In the genomic region with DNA sequence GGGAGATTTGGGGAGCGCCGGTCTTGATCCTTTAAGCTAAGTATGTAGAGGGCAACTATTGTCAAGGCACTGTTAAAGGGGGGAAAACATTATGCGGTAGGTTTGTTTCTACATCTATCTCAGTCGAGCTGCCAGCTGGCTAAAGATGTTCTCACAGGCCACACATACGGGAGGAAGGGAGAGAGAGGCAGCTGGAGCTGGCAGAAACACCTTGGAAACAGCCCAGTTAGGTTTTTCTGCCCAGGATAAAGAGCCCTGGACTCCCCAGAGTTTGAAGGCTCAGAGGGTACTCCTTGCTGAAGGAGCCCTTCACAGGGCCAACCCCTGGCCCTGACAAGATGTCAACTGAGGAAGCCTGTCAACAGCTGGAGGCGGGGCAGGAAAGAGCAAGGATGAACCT, we compare ENCODE assay signal across 20 mouse cellular contexts.
DNase-seq lines count a peak whose midpoint lies in the region; ATAC-seq and TF ChIP-seq lines count a peak whose summit lies in the region.
"Had no signal": no experiment of that assay in that cellular context is flagged by ENCODE, and none has a peak within 500 bp of the region (broad histone marks: within the 10 kb centered on the region; RNA-seq: fewer than 3 reads in every experiment).

No protein-coding gene starts in this region.

- no peak overlapping the region for H3K9ac ChIP-seq in forebrain, embryonic 14.5 days (ENCODE audit: low read length)
- H3K9ac ChIP-seq in heart, postnatal 0 days (replicated peaks; ENCODE audit: low read depth, low read length): no peak overlapping the region
- H3K9ac ChIP-seq: forebrain, embryonic 15.5 days; hindbrain, embryonic 15.5 days had no signal

- H3K36me3 ChIP-seq in forebrain, embryonic 10.5 days (replicated peaks): no peaks in the 10 kb centered on the region
- no peaks in the 10 kb centered on the region for H3K36me3 ChIP-seq in forebrain, embryonic 14.5 days (ENCODE audit: control insufficient read depth, insufficient read depth, low read length)
- no peaks in the 10 kb centered on the region for H3K36me3 ChIP-seq in heart, postnatal 0 days (replicated peaks; ENCODE audit: control insufficient read depth, insufficient read depth, low read length)
- H3K36me3 ChIP-seq: forebrain, embryonic 15.5 days; G1E; hindbrain, embryonic 15.5 days had no signal

- 61% methylated on average over 6 of the region's 6 CpGs for WGBS in forebrain, embryonic 10.5 days
- 50% methylated on average over 6 of the region's 6 CpGs for WGBS in forebrain, embryonic 14.5 days
- 47% methylated on average over 6 of the region's 6 CpGs for WGBS in heart, postnatal 0 days

- TF ChIP-seq CTCF in heart, postnatal 0 days (IDR thresholded peaks at IDR 0.05; ENCODE audit: low read depth): no peak

- H3K4me2 ChIP-seq in forebrain, embryonic 14.5 days (ENCODE audit: low read length): no peak overlapping the region
- no peak overlapping the region for H3K4me2 ChIP-seq in heart, postnatal 0 days (ENCODE audit: low read depth, low read length)
- H3K4me2 ChIP-seq: forebrain, embryonic 15.5 days; hindbrain, embryonic 15.5 days had no signal

- H3K9me3 ChIP-seq in forebrain, embryonic 10.5 days: no peaks in the 10 kb centered on the region
- H3K9me3 ChIP-seq in forebrain, embryonic 14.5 days (replicated peaks; ENCODE audit: control insufficient read depth, low read length): no peaks in the 10 kb centered on the region
- H3K9me3 ChIP-seq in heart, postnatal 0 days (replicated peaks; ENCODE audit: control insufficient read depth, low read length): no peaks in the 10 kb centered on the region
- H3K9me3 ChIP-seq: forebrain, embryonic 15.5 days; hindbrain, embryonic 15.5 days had no signal

- no peak for ATAC-seq in forebrain, embryonic 14.5 days
- ATAC-seq in heart, postnatal 0 days (ENCODE audit: insufficient read depth, low read depth): peak; percentile 24; the same call in 1 of the 2 replicates
- ATAC-seq: CD4-positive, CD25-positive, alpha-beta regulatory T cell, adult 4 months; forebrain, embryonic 15.5 days; intestine, embryonic 16.5 days had no signal

- 0 out of 2 replicates have a peak overlapping the region, but pooled peaks have one; percentile 5 for H3K27ac ChIP-seq in forebrain, embryonic 10.5 days
- no peak overlapping the region for H3K27ac ChIP-seq in forebrain, embryonic 14.5 days (ENCODE audit: low read depth, low read length)
- H3K27ac ChIP-seq in heart, postnatal 0 days (ENCODE audit: low read depth): no peak overlapping the region
- H3K27ac ChIP-seq: forebrain, embryonic 15.5 days; hindbrain, embryonic 15.5 days had no signal

- peaks cover 20% of the 10 kb centered on the region for H3K4me1 ChIP-seq in forebrain, embryonic 10.5 days
- no peaks in the 10 kb centered on the region for H3K4me1 ChIP-seq in forebrain, embryonic 14.5 days (ENCODE audit: control insufficient read depth, insufficient read depth, low read length)
- H3K4me1 ChIP-seq in heart, postnatal 0 days (ENCODE audit: control insufficient read depth, insufficient read depth): peaks cover 8% of the 10 kb centered on the region
- H3K4me1 ChIP-seq: forebrain, embryonic 15.5 days; hindbrain, embryonic 15.5 days had no signal

- DNase-seq in cerebellum, postnatal 10 days: peak; percentile 57 to 60
- no peak for DNase-seq in cerebellum, adult 11-12 months
- DNase-seq in forebrain, embryonic 10.5 days (ENCODE audit: extremely low spot score, low spot score): no peak
- DNase-seq in forebrain, embryonic 14.5 days (ENCODE audit: low spot score): no peak
- DNase-seq in heart, postnatal 0 days (ENCODE audit: low spot score): no peak
- no peak for DNase-seq in heart, adult 9 months (ENCODE audit: low spot score in 2 of 2)
- DNase-seq in left cerebral cortex, postnatal 4 days: peak; percentile 23
- DNase-seq in left cerebral cortex, adult 8-10 months (ENCODE audit: low spot score in 2 of 2): no peak
- DNase-seq: adrenal gland, adult 8-10 months; adrenal gland, postnatal 36 days; B cell, adult 2 months; cerebellum, adult 8-10 months; cerebellum, postnatal 25 days; gastrocnemius, postnatal 36 days; kidney, adult 2 months had no signal

- no peak overlapping the region for H3K4me3 ChIP-seq in forebrain, embryonic 10.5 days
- no peak overlapping the region for H3K4me3 ChIP-seq in forebrain, embryonic 14.5 days (ENCODE audit: low read depth, low read length)
- H3K4me3 ChIP-seq in heart, postnatal 0 days (ENCODE audit: low read depth, low read length): no peak overlapping the region
- H3K4me3 ChIP-seq: forebrain, embryonic 15.5 days; hindbrain, embryonic 15.5 days had no signal

- intact Hi-C loops in left cerebral cortex, postnatal 4 days (cut with DNase I): no loop called here

- no peak for TF ChIP-seq EP300 in heart, postnatal 0 days (IDR thresholded peaks at IDR 0.05; ENCODE audit: low read depth)

- no peaks in the 10 kb centered on the region for H3K27me3 ChIP-seq in forebrain, embryonic 10.5 days (ENCODE audit: poor library complexity, severe bottlenecking)
- no peaks in the 10 kb centered on the region for H3K27me3 ChIP-seq in forebrain, embryonic 14.5 days (replicated peaks; ENCODE audit: control insufficient read depth, insufficient read depth, low read length)
- no peaks in the 10 kb centered on the region for H3K27me3 ChIP-seq in heart, postnatal 0 days (ENCODE audit: control insufficient read depth, insufficient read depth, low read length)
- H3K27me3 ChIP-seq: forebrain, embryonic 15.5 days; hindbrain, embryonic 15.5 days had no signal

Comparison
In these comparisons a context has a peak if more than half of its experiments do, and no peak if none do; other contexts are left out.
1. DNase-seq: peak in cerebellum, postnatal 10 days (2 of 2) and left cerebral cortex, postnatal 4 days (single experiment); none in cerebellum, adult 11-12 months (single experiment), forebrain, embryonic 10.5 days (single experiment), forebrain, embryonic 14.5 days (single experiment), heart, postnatal 0 days (single experiment), heart, adult 9 months (0 of 2) and left cerebral cortex, adult 8-10 months (0 of 2).